Mouse (Mus musculus) midbrain, embryonic 12.5 days (tissue): ENCODE data around the gene Sec16a. TPM values are rescaled to one million over a fixed set of nuclear protein-coding genes. Genes with fewer than 3 reads are reported as not detected.

Experiments used
- ATAC-seq: fragments of 200-750 bp; cut with Nextera tagmentation; 2 replicates; pipeline ENCODE4 v1.8.0; 2017; ENCODE audit warnings: low read depth, moderate TSS enrichment, moderate library complexity; ENCODE audit not compliant: low FRiP score
- H3K27ac ChIP-seq: fragments of 300-500 bp; sonication (generic); replicated peaks from 2 replicates; pipeline ENCODE4 v1.5.1; 2016; ENCODE audit warnings: mild to moderate bottlenecking
- H3K27me3 ChIP-seq: fragments of 300-500 bp; sonication (generic); 2 replicates; pipeline ENCODE4 v1.6.1; 2016; ENCODE audit warnings: mild to moderate bottlenecking
- H3K36me3 ChIP-seq: fragments of 300-500 bp; sonication (generic); 2 replicates; pipeline ENCODE4 v1.6.1; 2016
- H3K4me1 ChIP-seq: fragments of 300-500 bp; sonication (generic); 2 replicates; pipeline ENCODE4 v1.6.1; 2016
- H3K4me2 ChIP-seq: fragments of 300-500 bp; sonication (generic); replicated peaks from 2 replicates; pipeline ENCODE4 v1.6.1; 2016; ENCODE audit warnings: mild to moderate bottlenecking, moderate library complexity
- H3K4me3 ChIP-seq: fragments of 300-500 bp; sonication (generic); 2 replicates; pipeline ENCODE4 v1.5.1; 2016; ENCODE audit warnings: mild to moderate bottlenecking
- H3K9ac ChIP-seq: fragments of 300-500 bp; sonication (generic); replicated peaks from 2 replicates; pipeline ENCODE4 v1.6.1; 2016; ENCODE audit warnings: mild to moderate bottlenecking, moderate library complexity
- H3K9me3 ChIP-seq: fragments of 300-500 bp; sonication (generic); 2 replicates; pipeline ENCODE4 v1.6.1; 2016; ENCODE audit warnings: mild to moderate bottlenecking
- WGBS: fragments of 180-500 bp; shearing (Covaris S2); methylation state at CpG from one replicate; pipeline ENCODE4 v1.1.7; 2016; 5-methylcytosine and 5-hydroxymethylcytosine counted together
- polyA plus RNA-seq: library from polyadenylated mRNA; unstranded; fragments of >200 nt; fragmentation: Nextera tagmentation; extraction: Ambion mirVana; gene quantifications from 2 replicates; pipeline ENCODE4 v1.2.1, GENCODE M21; 2016

Gene Sec16a
- polyA plus RNA-seq, 1 experiment from 2014 or later: 29.3 TPM

GRCm38 (mm10) chr2:26484169-26484568 lies 39.2 kb upstream of the Sec16a start:
- Histone ChIP-seq H3K27me3 (no peaks in the 10 kb centered on the region), H3K4me2 (no peak overlapping the region), H3K4me1 (peaks cover 78% of the 10 kb centered on the region), H3K9me3 (no peaks in the 10 kb centered on the region), H3K4me3 (no peak overlapping the region), H3K36me3 (peaks cover 60% of the 10 kb centered on the region), H3K9ac (no peak overlapping the region), H3K27ac (peak overlapping the region; percentile 98; the same call in 1 of the 2 replicates)
- no peak for ATAC-seq
- whole genome bisulfite sequencing: 92% methylated on average over 10 of the region's 10 CpGs

- H3K4me1 ChIP-seq: peaks cover 78% of the 10 kb centered on the region
- H3K27me3 ChIP-seq: no peaks in the 10 kb centered on the region
- H3K4me3 ChIP-seq: no peak overlapping the region
- no peaks in the 10 kb centered on the region for H3K9me3 ChIP-seq
- 71% methylated on average over 13 of the region's 13 CpGs for WGBS
- ATAC-seq: no peak
- no peak overlapping the region for H3K4me2 ChIP-seq
- peaks cover 68% of the 10 kb centered on the region for H3K36me3 ChIP-seq
- H3K27ac ChIP-seq: peak overlapping the region; percentile 63
- no peak overlapping the region for H3K9ac ChIP-seq
Observed at GRCm38 (mm10) chr2:26483230-26483869, 38.3 kb upstream of the Sec16a start.

GRCm38 (mm10) chr2:26482824-26483223 lies 37.8 kb upstream of the Sec16a start:
- Histone ChIP-seq H3K27ac (peak overlapping the region; percentile 63), H3K9me3 (no peaks in the 10 kb centered on the region), H3K9ac (no peak overlapping the region), H3K4me2 (no peak overlapping the region), H3K4me3 (no peak overlapping the region), H3K4me1 (peaks cover 76% of the 10 kb centered on the region), H3K27me3 (no peaks in the 10 kb centered on the region), H3K36me3 (peaks cover 73% of the 10 kb centered on the region)
- no peak for ATAC-seq
- whole genome bisulfite sequencing: 92% methylated on average over 3 of the region's 3 CpGs

GRCm38 (mm10) chr2:26481724-26482495 lies 36.9 kb upstream of the Sec16a start:
- H3K9ac ChIP-seq: no peak overlapping the region
- H3K27ac ChIP-seq: peak overlapping the region; percentile 39

GRCm38 (mm10) chr2:26480911-26481310 lies 35.9 kb upstream of the Sec16a start:
- Histone ChIP-seq H3K36me3 (peaks cover 92% of the 10 kb centered on the region), H3K4me2 (no peak overlapping the region), H3K9ac (no peak overlapping the region), H3K4me3 (no peak overlapping the region), H3K27ac (no peak overlapping the region; the same call in 1 of the 2 replicates), H3K4me1 (peaks cover 72% of the 10 kb centered on the region), H3K27me3 (no peaks in the 10 kb centered on the region), H3K9me3 (no peaks in the 10 kb centered on the region)
- WGBS: 96% methylated on average over 12 of the region's 12 CpGs
- no peak for ATAC-seq

More at GRCm38 (mm10) chr2:26481724-26482495, 36.9 kb upstream of the Sec16a start:
- 87% methylated on average over 10 of the region's 10 CpGs for WGBS
- ATAC-seq: no peak
- Histone ChIP-seq H3K27me3 (no peaks in the 10 kb centered on the region), H3K4me3 (no peak overlapping the region), H3K36me3 (peaks cover 82% of the 10 kb centered on the region), H3K4me2 (no peak overlapping the region), H3K4me1 (peaks cover 72% of the 10 kb centered on the region), H3K9me3 (no peaks in the 10 kb centered on the region)

- 74% methylated on average over 2 of the region's 2 CpGs for WGBS
- ATAC-seq: peak; percentile 70
- Histone ChIP-seq H3K4me3 (no peak overlapping the region), H3K27ac (peak overlapping the region; percentile 87), H3K4me2 (0 out of 2 replicates have a peak overlapping the region, but pooled peaks have one; percentile 9), H3K36me3 (peaks cover 100% of the 10 kb centered on the region), H3K4me1 (peaks cover 64% of the 10 kb centered on the region), H3K9ac (no peak overlapping the region), H3K27me3 (no peaks in the 10 kb centered on the region), H3K9me3 (no peaks in the 10 kb centered on the region)
Observed at GRCm38 (mm10) chr2:26478685-26479205, 33.7 kb upstream of the Sec16a start.

- 95% methylated on average over 7 of the region's 7 CpGs for WGBS
Observed at GRCm38 (mm10) chr2:26477911-26478310, 32.9 kb upstream of the Sec16a start.

GRCm38 (mm10) chr2:26475505-26476430 lies 30.8 kb upstream of the Sec16a start:
- 0 out of 2 replicates have a peak overlapping the region, but pooled peaks have one; percentile 3 for H3K4me3 ChIP-seq
- WGBS: 71% methylated on average over 13 of the region's 13 CpGs
- peak; percentile 82 for ATAC-seq
- no peak overlapping the region for H3K4me2 ChIP-seq
- H3K36me3 ChIP-seq: peaks cover 100% of the 10 kb centered on the region
- peak overlapping the region; percentile 39; the same call in 1 of the 2 replicates for H3K9ac ChIP-seq
- peak overlapping the region; percentile 87 for H3K27ac ChIP-seq
- no peaks in the 10 kb centered on the region for H3K27me3 ChIP-seq
- H3K4me1 ChIP-seq: peaks cover 53% of the 10 kb centered on the region
- H3K9me3 ChIP-seq: no peaks in the 10 kb centered on the region

More at GRCm38 (mm10) chr2:26477911-26478310, 32.9 kb upstream of the Sec16a start:
- H3K4me2 ChIP-seq: no peak overlapping the region
- H3K9ac ChIP-seq: no peak overlapping the region
- no peaks in the 10 kb centered on the region for H3K27me3 ChIP-seq
- peaks cover 56% of the 10 kb centered on the region for H3K4me1 ChIP-seq
- H3K4me3 ChIP-seq: no peak overlapping the region
- ATAC-seq: no peak
- peaks cover 100% of the 10 kb centered on the region for H3K36me3 ChIP-seq
- H3K9me3 ChIP-seq: no peaks in the 10 kb centered on the region
- peak overlapping the region; percentile 87 for H3K27ac ChIP-seq

GRCm38 (mm10) chr2:26474789-26475504 lies 29.9 kb upstream of the Sec16a start:
- Histone ChIP-seq H3K27me3 (no peaks in the 10 kb centered on the region), H3K4me1 (peaks cover 48% of the 10 kb centered on the region), H3K9ac (no peak overlapping the region), H3K4me3 (no peak overlapping the region), H3K36me3 (peaks cover 100% of the 10 kb centered on the region), H3K9me3 (no peaks in the 10 kb centered on the region), H3K4me2 (peak overlapping the region; percentile 11; the same call in 1 of the 2 replicates), H3K27ac (peak overlapping the region; percentile 87)
- 51% methylated on average over 9 of the region's 9 CpGs for WGBS
- ATAC-seq: no peak

- no peak for ATAC-seq
- H3K27me3 ChIP-seq: no peaks in the 10 kb centered on the region
- H3K4me2 ChIP-seq: no peak overlapping the region
- H3K4me1 ChIP-seq: peaks cover 26% of the 10 kb centered on the region
- no peaks in the 10 kb centered on the region for H3K9me3 ChIP-seq
- 96% methylated on average over 11 of the region's 11 CpGs for whole genome bisulfite sequencing
- no peak overlapping the region for H3K27ac ChIP-seq
- peaks cover 100% of the 10 kb centered on the region for H3K36me3 ChIP-seq
- H3K4me3 ChIP-seq: no peak overlapping the region
- H3K9ac ChIP-seq: no peak overlapping the region
Observed at GRCm38 (mm10) chr2:26472312-26473090, 27.5 kb upstream of the Sec16a start.
